Mouse (Mus musculus) neural tube, embryonic 12.5 days (tissue): ENCODE data around the gene Hipk3. TPM values are rescaled to one million over a fixed set of nuclear protein-coding genes. Genes with fewer than 3 reads are reported as not detected.
A peak's percentile ranks its signal among the peaks of the same experiment; 100 is the strongest.

Experiments used
- ATAC-seq: fragments of 200-750 bp; cut with Nextera tagmentation; 2 replicates; pipeline ENCODE4 v1.8.0; 2017; ENCODE audit warnings: low read depth, mild to moderate bottlenecking, moderate TSS enrichment, moderate library complexity; ENCODE audit not compliant: low FRiP score
- H3K27ac ChIP-seq: fragments of 300-500 bp; sonication (generic); 2 replicates; pipeline ENCODE4 v1.5.1; 2016
- H3K27me3 ChIP-seq: fragments of 300-500 bp; sonication (generic); replicated peaks from 2 replicates; pipeline ENCODE4 v1.6.1; 2016; ENCODE audit warnings: mild to moderate bottlenecking
- H3K36me3 ChIP-seq: fragments of 300-500 bp; sonication (generic); 2 replicates; pipeline ENCODE4 v1.6.1; 2016; ENCODE audit warnings: mild to moderate bottlenecking
- H3K4me1 ChIP-seq: fragments of 300-500 bp; sonication (generic); 2 replicates; pipeline ENCODE4 v1.6.1; 2016
- H3K4me2 ChIP-seq: fragments of 300-500 bp; sonication (generic); replicated peaks from 2 replicates; pipeline ENCODE4 v1.6.1; 2016; ENCODE audit warnings: mild to moderate bottlenecking
- H3K4me3 ChIP-seq: fragments of 300-500 bp; sonication (generic); 2 replicates; pipeline ENCODE4 v1.5.1; 2016
- H3K9ac ChIP-seq: fragments of 300-500 bp; sonication (generic); 2 replicates; pipeline ENCODE4 v1.6.1; 2016; ENCODE audit warnings: mild to moderate bottlenecking
- H3K9me3 ChIP-seq: fragments of 300-500 bp; sonication (generic); 2 replicates; pipeline ENCODE4 v1.6.1; 2016; ENCODE audit warnings: mild to moderate bottlenecking
- whole genome bisulfite sequencing: fragments of 180-500 bp; shearing (Covaris S2); methylation state at CpG from one replicate; pipeline ENCODE4 v1.1.7; 2016; 5-methylcytosine and 5-hydroxymethylcytosine counted together
- polyA plus RNA-seq: library from polyadenylated mRNA; unstranded; fragments of >200 nt; fragmentation: Nextera tagmentation; extraction: Ambion mirVana; gene quantifications from 2 replicates; pipeline ENCODE4 v1.2.1, GENCODE M21; 2016

Hipk3 gene
- polyA plus RNA-seq, 1 experiment from 2014 or later = 13.2 TPM

DNA sequence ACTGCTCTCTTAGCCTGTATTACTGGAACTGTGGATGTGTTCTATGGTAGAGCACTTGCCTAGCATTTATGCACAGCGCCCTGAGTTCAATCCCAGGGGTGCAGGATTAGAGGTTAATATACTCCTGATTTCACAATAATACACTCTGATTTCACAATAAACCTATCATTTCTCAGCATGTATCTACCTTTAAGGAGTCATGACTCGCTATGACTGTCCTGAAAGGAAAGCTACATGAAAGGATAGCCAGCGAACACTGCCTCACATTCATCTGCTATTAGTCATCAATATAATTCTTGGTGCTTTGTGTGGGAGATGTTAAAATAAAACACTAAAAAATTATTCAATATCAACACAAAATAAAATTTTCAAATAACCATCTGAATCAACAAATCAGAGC is 58.0 kb downstream of the Hipk3 start:
- WGBS = 91% methylated on average over 3 of the region's 3 CpGs
- H3K4me1 ChIP-seq = no peaks in the 10 kb centered on the region
- H3K36me3 ChIP-seq = peaks cover 43% of the 10 kb centered on the region
- H3K4me2 ChIP-seq = no peak overlapping the region
- no peaks in the 10 kb centered on the region for H3K9me3 ChIP-seq
- no peaks in the 10 kb centered on the region for H3K27me3 ChIP-seq
- H3K27ac ChIP-seq = no peak overlapping the region
- H3K9ac ChIP-seq = no peak overlapping the region
- no peak overlapping the region for H3K4me3 ChIP-seq
- ATAC-seq = no peak

DNA sequence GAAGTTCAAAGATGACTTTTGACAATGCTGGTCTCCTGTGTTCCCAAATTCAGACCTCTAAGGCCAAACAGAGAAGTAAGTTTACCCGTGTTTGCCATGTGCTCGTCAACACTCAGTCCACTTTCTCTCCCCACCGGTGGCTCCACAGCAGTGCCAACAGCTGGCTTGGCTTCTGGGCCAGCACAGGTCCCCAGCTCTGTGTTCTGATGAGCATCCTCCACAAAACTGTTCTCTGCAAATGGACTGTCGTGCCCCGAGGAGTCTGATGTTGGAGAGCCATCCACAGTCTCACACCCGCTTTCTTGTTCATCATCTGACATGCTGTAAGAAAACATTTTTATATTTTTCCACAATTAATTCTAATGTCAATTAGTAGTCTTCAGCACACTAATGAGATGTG is 63.2 kb downstream of the Hipk3 start:
- WGBS = 90% methylated on average over 6 of the region's 6 CpGs
- no peaks in the 10 kb centered on the region for H3K9me3 ChIP-seq
- no peaks in the 10 kb centered on the region for H3K27me3 ChIP-seq
- H3K9ac ChIP-seq = no peak overlapping the region
- no peaks in the 10 kb centered on the region for H3K4me1 ChIP-seq
- H3K27ac ChIP-seq = no peak overlapping the region
- H3K36me3 ChIP-seq = peaks cover 37% of the 10 kb centered on the region
- no peak overlapping the region for H3K4me3 ChIP-seq
- ATAC-seq = no peak
- no peak overlapping the region for H3K4me2 ChIP-seq

DNA sequence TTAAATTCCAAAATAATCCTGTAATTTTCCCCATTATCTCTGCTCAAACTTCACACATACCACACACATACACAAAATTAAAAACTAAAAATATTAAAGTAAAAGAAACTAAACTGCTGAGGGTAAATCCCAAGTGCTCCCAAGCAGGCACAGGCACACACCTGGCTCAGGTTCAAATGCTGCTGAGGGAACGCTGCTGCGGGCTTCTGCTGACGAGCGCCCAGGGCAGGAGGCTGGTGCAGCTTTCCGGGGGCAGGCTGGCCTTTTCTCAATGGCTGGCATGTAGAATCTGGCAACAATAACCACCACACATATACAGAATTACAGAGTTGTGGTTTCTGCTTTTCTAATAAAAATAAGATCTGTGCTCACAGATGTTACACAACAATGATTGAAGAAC is 63.7 kb downstream of the Hipk3 start:
- 92% methylated on average over 5 of the region's 5 CpGs for WGBS
- peaks cover 36% of the 10 kb centered on the region for H3K36me3 ChIP-seq

DNA sequence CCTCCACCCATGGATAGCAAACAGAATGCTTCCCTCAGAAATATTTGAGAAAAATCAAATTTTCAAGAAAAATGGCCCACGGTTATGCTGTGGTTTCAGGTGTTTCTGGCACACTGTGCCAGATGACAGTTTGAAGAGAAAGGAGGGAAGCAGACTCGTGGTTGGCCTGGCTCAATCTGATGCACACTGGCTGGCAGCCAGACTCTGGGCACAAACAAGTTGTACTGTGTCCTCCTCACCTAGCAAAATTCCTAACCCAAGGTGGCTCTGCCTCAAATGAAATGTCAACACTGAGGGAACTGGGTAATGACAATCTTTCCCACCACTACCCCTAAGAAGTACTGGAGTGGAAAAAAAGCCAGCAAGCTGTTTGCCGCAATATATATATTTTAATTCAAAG is 68.1 kb downstream of the Hipk3 start:
- Histone ChIP-seq H3K36me3 (peaks cover 14% of the 10 kb centered on the region), H3K4me3 (no peak overlapping the region), H3K9me3 (no peaks in the 10 kb centered on the region), H3K27ac (no peak overlapping the region), H3K4me1 (no peaks in the 10 kb centered on the region), H3K27me3 (no peaks in the 10 kb centered on the region), H3K4me2 (no peak overlapping the region), H3K9ac (no peak overlapping the region)
- 92% methylated on average over 3 of the region's 3 CpGs for WGBS
- ATAC-seq = no peak

More for the DNA sequence above, 63.7 kb downstream of the Hipk3 start:
- no peaks in the 10 kb centered on the region for H3K4me1 ChIP-seq
- H3K4me3 ChIP-seq = no peak overlapping the region
- H3K4me2 ChIP-seq = no peak overlapping the region
- no peaks in the 10 kb centered on the region for H3K9me3 ChIP-seq
- H3K27me3 ChIP-seq = no peaks in the 10 kb centered on the region
- no peak for ATAC-seq
- no peak overlapping the region for H3K27ac ChIP-seq
- H3K9ac ChIP-seq = no peak overlapping the region

DNA sequence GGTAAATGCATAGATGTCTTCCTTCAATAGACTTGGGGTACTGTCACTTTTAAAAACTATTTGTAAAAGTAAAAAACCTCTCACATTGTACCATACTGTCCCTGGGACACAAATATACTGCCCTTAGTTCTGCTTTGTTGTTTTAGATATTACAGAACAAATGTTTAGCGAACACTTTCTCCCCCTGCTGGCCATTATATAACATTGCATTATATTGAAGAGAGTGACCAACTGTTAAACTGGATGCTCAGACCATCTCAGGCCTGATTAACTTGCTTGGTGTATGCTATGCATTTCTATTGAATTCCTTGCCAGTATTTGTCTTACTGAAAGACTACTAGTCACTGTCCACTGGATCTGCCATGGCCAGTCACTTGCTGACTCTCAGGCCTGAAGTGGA is 72.0 kb downstream of the Hipk3 start:
- WGBS = 6% methylated on average over 1 of the region's 1 CpGs
- no peaks in the 10 kb centered on the region for H3K4me1 ChIP-seq
- H3K27ac ChIP-seq = no peak overlapping the region
- no peak overlapping the region for H3K4me2 ChIP-seq
- 0 out of 2 replicates have a peak, but pooled peaks have one; percentile 25 for ATAC-seq
- no peaks in the 10 kb centered on the region; the same call in 1 of the 2 replicates for H3K36me3 ChIP-seq
- H3K9ac ChIP-seq = no peak overlapping the region
- H3K27me3 ChIP-seq = no peaks in the 10 kb centered on the region
- H3K4me3 ChIP-seq = no peak overlapping the region
- no peaks in the 10 kb centered on the region for H3K9me3 ChIP-seq

DNA sequence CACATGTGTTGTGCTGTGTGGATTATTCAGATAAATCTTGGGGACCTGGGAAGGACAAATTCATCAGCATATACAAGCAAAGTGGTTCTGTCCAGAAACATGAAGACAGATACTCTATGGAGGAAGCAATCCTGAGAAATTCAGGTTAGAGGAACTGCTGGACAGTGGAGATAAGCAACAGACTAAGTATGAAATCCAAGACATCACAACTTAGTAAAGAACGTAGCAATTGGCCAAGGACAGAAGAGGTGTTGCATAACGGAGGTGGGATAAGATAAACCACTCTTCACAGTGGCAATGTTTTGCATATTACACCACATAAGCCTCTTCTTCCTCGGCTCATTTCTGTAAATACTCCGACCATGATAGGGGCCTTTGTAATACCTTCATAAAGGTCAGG is 73.4 kb downstream of the Hipk3 start:
- Histone ChIP-seq H3K36me3 (no peaks in the 10 kb centered on the region; the same call in 1 of the 2 replicates), H3K4me1 (no peaks in the 10 kb centered on the region), H3K4me2 (no peak overlapping the region), H3K4me3 (no peak overlapping the region), H3K27ac (no peak overlapping the region), H3K9me3 (no peaks in the 10 kb centered on the region), H3K27me3 (no peaks in the 10 kb centered on the region), H3K9ac (no peak overlapping the region)
- WGBS = 88% methylated on average over 4 of the region's 4 CpGs
- no peak for ATAC-seq

DNA sequence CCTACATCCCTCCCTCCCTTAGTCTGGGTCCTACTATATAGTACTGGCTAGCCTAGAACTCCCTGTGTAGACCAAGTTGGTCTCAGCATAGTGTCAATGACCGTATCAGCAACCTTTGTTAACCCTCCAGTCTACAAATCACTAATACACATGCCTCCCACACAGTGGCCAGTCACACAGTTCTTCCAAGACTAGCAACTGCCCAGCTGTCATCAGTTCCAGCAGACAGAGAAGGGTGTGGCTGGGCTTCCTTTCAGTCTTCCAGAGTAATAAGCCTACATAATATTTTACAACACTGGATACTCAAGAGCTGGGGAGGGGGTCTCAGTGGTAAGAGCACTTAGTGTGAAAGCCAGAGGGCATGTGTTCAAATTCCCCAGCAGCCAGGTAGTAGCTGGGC is 74.2 kb downstream of the Hipk3 start:
- no peak overlapping the region for H3K4me2 ChIP-seq
- H3K4me3 ChIP-seq = no peak overlapping the region
- WGBS = 79% methylated on average over 1 of the region's 1 CpGs
- H3K27ac ChIP-seq = no peak overlapping the region
- H3K9me3 ChIP-seq = no peaks in the 10 kb centered on the region
- H3K36me3 ChIP-seq = no peaks in the 10 kb centered on the region; the same call in 1 of the 2 replicates
- H3K9ac ChIP-seq = no peak overlapping the region
- no peaks in the 10 kb centered on the region for H3K27me3 ChIP-seq
- no peak for ATAC-seq
- H3K4me1 ChIP-seq = no peaks in the 10 kb centered on the region

DNA sequence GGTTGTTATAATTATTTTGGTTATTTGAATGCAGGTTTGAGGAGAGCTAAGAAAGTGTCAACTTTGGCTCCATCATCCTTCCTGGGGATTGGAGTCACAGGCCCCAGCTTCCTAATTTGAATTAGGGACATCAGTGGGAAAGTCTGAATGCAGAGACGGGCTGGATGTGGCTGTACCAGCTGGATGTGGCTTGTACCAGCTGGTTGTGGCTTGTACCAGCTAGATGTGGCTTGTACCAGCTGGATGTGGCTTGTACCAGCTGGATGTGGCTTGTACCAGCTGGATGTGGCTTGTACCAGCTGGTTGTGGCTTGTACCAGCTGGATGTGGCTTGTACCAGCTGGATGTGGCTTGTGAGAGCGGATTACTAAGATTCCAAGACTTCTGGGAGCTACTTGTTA is 74.8 kb downstream of the Hipk3 start:
- H3K36me3 ChIP-seq = no peaks in the 10 kb centered on the region
- H3K4me3 ChIP-seq = no peak overlapping the region
- H3K4me2 ChIP-seq = no peak overlapping the region
- H3K27me3 ChIP-seq = no peaks in the 10 kb centered on the region
- H3K9me3 ChIP-seq = no peaks in the 10 kb centered on the region
- 80% methylated on average over 2 of the region's 2 CpGs for WGBS
- no peaks in the 10 kb centered on the region for H3K4me1 ChIP-seq
- H3K27ac ChIP-seq = no peak overlapping the region
- no peak overlapping the region for H3K9ac ChIP-seq
- ATAC-seq = no peak

DNA sequence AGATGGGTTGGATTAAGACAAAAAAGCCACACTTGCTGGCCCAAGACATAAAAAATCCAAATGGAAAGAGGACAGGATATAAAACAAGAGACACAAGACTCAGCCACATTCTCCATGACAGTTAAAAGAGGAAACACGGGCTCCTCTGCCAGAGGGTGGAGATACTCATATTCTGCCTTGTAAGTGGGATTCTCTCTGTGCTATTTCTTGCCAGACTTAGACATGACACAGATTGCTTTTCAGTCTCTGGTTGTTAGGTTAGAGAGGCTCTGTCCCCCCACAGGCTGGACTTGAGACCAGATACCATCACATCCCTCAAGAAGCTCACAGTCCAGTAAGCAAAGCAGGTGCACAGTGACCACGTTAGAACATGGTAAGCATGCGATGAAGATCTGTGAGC is 81.2 kb downstream of the Hipk3 start:
- Histone ChIP-seq H3K36me3 (no peaks in the 10 kb centered on the region), H3K9ac (no peak overlapping the region), H3K27me3 (peaks cover 18% of the 10 kb centered on the region), H3K27ac (no peak overlapping the region), H3K9me3 (no peaks in the 10 kb centered on the region), H3K4me2 (no peak overlapping the region), H3K4me1 (0 out of 2 replicates have a peak, but pooled peaks cover 4% of the 10 kb centered on the region), H3K4me3 (no peak overlapping the region)
- ATAC-seq = no peak
- WGBS = 83% methylated on average over 3 of the region's 3 CpGs

DNA sequence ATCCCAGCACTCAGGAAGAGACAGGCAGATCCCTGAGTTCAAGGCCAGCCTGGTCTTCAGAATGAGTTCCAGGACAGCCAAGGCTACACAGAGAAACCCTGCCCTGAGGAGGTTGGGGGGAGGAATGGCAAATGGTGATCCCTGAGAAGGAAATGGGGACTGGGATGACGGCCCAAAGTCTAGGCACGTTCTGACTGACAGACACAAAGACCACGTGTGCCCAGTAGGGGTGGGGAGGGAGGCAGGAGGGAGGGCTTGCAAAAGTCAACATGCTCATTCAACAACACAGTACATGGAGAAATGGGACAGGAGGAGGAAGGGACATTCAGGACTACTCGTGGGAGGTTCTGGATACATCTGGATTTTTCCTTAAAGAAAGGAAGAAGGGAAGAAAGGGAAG is 81.8 kb downstream of the Hipk3 start:
- Histone ChIP-seq H3K27ac (no peak overlapping the region), H3K4me3 (no peak overlapping the region), H3K9me3 (no peaks in the 10 kb centered on the region), H3K27me3 (peaks cover 22% of the 10 kb centered on the region), H3K9ac (no peak overlapping the region), H3K36me3 (no peaks in the 10 kb centered on the region), H3K4me1 (0 out of 2 replicates have a peak, but pooled peaks cover 4% of the 10 kb centered on the region), H3K4me2 (no peak overlapping the region)
- WGBS = 50% methylated on average over 4 of the region's 4 CpGs
- no peak for ATAC-seq

DNA sequence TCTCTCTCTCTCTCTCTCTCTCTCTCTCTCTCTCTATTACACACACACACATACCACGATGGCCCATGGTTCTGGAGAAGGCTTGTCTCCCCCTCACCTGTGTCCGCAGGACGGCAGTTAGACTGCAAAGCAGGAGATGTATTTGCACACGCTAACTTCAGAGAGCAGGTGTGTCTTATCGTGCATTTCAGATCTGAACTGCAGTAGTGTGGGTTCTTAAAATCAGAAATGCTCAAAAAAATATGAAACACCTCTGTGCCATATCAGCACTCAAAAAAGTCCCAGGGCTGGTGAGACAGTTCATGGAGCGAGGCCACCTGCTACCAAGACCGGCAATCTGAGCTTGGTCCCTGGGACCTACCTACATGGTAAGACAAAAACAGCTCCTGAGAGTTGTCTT is 82.4 kb downstream of the Hipk3 start:
- no peaks in the 10 kb centered on the region for H3K36me3 ChIP-seq
- WGBS = 91% methylated on average over 7 of the region's 7 CpGs
- no peak overlapping the region for H3K4me2 ChIP-seq
- no peak overlapping the region for H3K27ac ChIP-seq
- ATAC-seq = no peak
- no peak overlapping the region for H3K4me3 ChIP-seq
- H3K27me3 ChIP-seq = peaks cover 28% of the 10 kb centered on the region
- no peak overlapping the region for H3K9ac ChIP-seq
- no peaks in the 10 kb centered on the region for H3K9me3 ChIP-seq
- peaks cover 7% of the 10 kb centered on the region; the same call in 1 of the 2 replicates for H3K4me1 ChIP-seq

DNA sequence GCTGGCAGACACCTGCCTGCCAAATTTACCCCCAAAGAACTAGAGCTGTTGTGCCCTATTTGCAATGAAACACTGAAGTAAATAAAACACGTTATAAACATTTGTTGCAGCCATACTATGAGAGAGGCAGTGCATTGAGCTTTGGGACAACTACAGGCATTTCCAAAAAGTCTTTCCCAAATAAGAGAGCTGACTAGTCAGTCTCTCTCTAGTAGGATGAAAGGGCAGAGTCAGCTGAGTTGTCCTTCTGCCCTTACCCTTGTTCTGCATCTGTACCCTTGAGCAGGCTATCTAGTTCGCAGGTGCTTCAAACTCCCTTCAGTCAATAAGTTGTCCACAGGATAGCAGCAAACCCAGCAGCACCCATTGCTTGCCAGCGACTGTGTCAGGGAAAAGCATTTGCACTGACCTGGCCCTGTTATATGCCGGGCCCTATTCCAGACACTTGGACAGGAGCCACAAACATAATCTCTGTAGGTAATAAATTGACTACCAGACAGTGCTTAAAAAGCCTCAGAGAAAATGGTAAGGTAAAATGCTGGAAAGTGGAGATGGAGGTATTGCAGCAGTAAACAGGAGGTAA is 83.2 kb downstream of the Hipk3 start, which contains the start of gene D430041D05Rik:
TSS of gene D430041D05Rik (minus strand) at position 51 of the 583 bp plus-strand sequence.
- Histone ChIP-seq H3K9ac (peak within 1 kb of the TSS; percentile 79), H3K4me3 (peak within 1 kb of the TSS; percentile 73), H3K27me3 (peaks cover 28% of the 10 kb centered on the region), H3K36me3 (no peaks in the 10 kb centered on the region), H3K27ac (peak within 1 kb of the TSS; percentile 67), H3K4me1 (peaks cover 7% of the 10 kb centered on the region; the same call in 1 of the 2 replicates), H3K9me3 (no peaks in the 10 kb centered on the region), H3K4me2 (peak within 1 kb of the TSS; percentile 96)
- ATAC-seq = no peak
- WGBS = 67% methylated on average over 4 of the region's 4 CpGs
